Mouse (Mus musculus) megakaryocyte, embryonic 14.5 days (primary cell): Measurements from ENCODE around the gene Insl6.

ENCODE experiments used
- FLI1 ChIP-seq: IDR thresholded peaks from 2 replicates; pipeline ENCODE4 v1.6.1; 2012; ENCODE audit warnings: low read length, inconsistent platforms, mixed read lengths
- GATA1 ChIP-seq: IDR thresholded peaks from 3 replicates; pipeline ENCODE4 v1.6.1; 2012; ENCODE audit warnings: mixed read lengths, low read length, inconsistent platforms, borderline replicate concordance

DNA sequence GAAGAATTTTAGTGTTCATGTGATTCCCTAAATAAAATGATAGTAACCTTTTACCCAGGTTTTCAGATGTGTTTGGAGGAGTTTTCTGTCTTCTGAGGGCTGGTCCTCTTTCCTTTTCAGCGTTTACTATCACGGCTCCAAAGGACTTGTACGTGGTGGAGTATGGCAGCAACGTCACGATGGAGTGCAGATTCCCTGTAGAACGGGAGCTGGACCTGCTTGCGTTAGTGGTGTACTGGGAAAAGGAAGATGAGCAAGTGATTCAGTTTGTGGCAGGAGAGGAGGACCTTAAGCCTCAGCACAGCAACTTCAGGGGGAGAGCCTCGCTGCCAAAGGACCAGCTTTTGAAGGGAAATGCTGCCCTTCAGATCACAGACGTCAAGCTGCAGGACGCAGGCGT lies 48.3 kb upstream of the Insl6 start:
- TF ChIP-seq GATA1 = no peak
- no peak for TF ChIP-seq FLI1
